Mouse (Mus musculus): ENCODE results near the gene Lce3e. TPM values are rescaled to one million over a fixed set of nuclear protein-coding genes. Genes with fewer than 3 reads are reported as not detected.

Gene Lce3e
- not detected for total RNA-seq (2021)

- DNase-seq = no peak
- intact Hi-C loops (cut with DNase I) = no loop called here
These were observed at the start of gene Lce3e for GRCm38 (mm10) chr3:92966761-92967160. Lce3e (plus strand) TSS chr3:92967061.

DNA sequence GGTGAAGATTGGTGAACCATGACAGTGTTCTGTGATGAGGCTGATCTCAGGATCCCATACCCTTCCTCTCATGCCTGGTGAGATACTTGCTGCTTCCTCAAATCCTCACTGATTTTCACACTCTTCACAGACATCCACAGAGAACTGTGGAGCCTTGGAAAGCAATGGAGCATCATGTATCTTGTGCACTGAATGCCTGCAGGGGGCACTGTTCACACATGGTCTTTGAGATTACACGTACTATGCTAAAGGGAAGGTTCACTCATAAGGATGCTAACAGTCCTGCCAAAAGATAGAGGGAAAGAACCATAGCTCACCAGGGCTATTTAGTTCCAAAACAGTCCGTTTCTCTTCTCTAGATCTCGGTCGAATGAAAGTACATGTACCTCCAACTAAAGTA is 46.5 kb upstream of the Lce3e start:
- intact Hi-C loops (cut with DNase I) = no loop called here
- DNase-seq = peak; percentile 18

GRCm38 (mm10) chr3:92926130-92926529 is 40.7 kb upstream of the Lce3e start, which contains the start of gene Lce3a:
Lce3a (minus strand) TSS chr3:92926230.
- intact Hi-C loops (cut with DNase I) = no loop called here
- DNase-seq = no peak

DNA sequence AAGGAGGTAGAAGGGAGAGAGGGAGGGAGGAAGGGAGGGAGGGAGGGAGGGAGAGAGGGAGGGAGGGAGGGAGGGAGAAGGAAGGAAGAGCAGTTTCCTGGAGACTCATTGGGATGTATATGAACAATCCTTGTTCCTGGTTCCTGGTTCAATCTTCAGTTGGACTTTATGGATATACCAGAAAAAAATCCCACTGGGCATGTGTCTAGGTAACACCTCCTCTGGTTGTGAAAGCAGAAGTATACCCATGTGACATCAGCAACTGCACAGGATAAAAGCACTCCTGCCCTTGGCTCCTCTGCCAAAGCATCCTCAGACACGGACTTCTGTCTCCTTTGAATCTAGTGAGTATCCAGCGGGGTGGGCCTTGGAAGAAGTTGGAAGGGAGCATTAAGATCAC is 34.2 kb upstream of the Lce3e start, which contains the start of gene Lce3b:
Lce3b (plus strand) TSS at position 301 of the 400 bp plus-strand sequence.
- no peak for DNase-seq
- intact Hi-C loops (cut with DNase I) = no loop called here

GRCm38 (mm10) chr3:92944186-92944585 is 22.7 kb upstream of the Lce3e start, which contains the start of gene Lce3c:
Lce3c (plus strand) TSS chr3:92944486.
- intact Hi-C loops (cut with DNase I) = no loop called here
- DNase-seq = no peak

DNA sequence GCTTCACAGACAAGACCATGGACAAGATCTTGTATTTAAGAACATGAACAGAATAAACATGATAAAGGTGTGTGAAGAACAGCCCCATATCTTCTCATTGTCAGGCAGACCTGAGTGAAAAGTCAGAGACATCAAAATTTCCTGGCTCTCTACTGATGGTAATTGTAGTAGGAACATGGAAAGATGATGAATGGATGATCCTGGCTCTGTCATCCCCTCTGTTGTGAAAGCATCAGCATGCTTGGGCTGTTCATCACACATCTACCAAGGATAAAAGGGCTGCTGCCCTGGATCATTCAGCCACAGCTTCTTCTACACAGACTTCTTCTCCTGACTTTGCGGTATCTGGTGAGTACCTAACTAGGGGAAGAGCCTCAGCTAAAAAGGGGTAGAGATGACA is 9.8 kb upstream of the Lce3e start, which contains the start of gene Lce3d:
Lce3d (plus strand) TSS at position 301 of the 400 bp plus-strand sequence.
- no peak for DNase-seq
- intact Hi-C loops (cut with DNase I) = no loop called here

- intact Hi-C loops (cut with DNase I) = no loop called here
- no peak for DNase-seq
These were observed 11.6 kb downstream of the Lce3e start for GRCm38 (mm10) chr3:92978484-92978883.

- no peak for DNase-seq
- intact Hi-C loops (cut with DNase I) = no loop called here
These were observed 25.1 kb downstream of the Lce3e start, which contains the start of gene Lce3f for GRCm38 (mm10) chr3:92991926-92992325. Lce3f (plus strand) TSS chr3:92992226.

- DNase-seq = peak; percentile 79
- intact Hi-C loops (cut with DNase I) = no loop called here
These were observed 31.8 kb downstream of the Lce3e start for GRCm38 (mm10) chr3:92998691-92999090.

- intact Hi-C loops (cut with DNase I) = no loop called here
- no peak for DNase-seq
These were observed 33.8 kb downstream of the Lce3e start for GRCm38 (mm10) chr3:93000621-93001020.

- no peak for DNase-seq
- intact Hi-C loops (cut with DNase I) = no loop called here
These were observed 36.0 kb downstream of the Lce3e start for GRCm38 (mm10) chr3:93002843-93003242.

GRCm38 (mm10) chr3:93014378-93014801 is 47.5 kb downstream of the Lce3e start:
- DNase-seq = peak; percentile 46
- intact Hi-C loops (cut with DNase I) = no loop called here

DNA sequence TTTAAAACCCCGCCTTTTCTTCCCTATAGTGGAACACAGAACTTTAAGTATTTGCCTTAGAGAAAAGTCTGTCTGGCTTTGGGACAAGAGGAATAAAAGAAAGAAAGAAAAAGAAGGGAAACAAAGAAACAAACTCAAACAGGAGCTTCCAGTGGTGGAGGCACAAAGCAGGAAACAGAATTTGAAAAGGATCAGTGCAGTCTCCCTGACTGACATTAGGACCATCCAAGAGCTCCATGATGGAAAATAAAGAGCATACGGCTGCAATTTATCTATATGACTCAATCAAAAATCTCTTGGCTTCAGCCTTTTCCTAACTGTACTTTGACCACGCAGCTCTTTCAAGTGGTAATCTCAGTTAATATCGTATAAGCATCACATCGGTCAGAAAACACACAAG is 48.0 kb downstream of the Lce3e start:
- intact Hi-C loops (cut with DNase I) = no loop called here
- no peak for DNase-seq

- intact Hi-C loops (cut with DNase I) = no loop called here
- no peak for DNase-seq
These were observed 48.7 kb downstream of the Lce3e start, which contains the start of gene Crct1 for GRCm38 (mm10) chr3:93015460-93016104. Crct1 (minus strand) TSS chr3:93015687.

Other genes starting within 250 kb of the Lce3e start
- not detected for gene Lce1f, start 246.7 kb upstream of the Lce3e start, total RNA-seq (2021)
- not detected for gene Gm38119, start 228.0 kb upstream of the Lce3e start, total RNA-seq (2021)
- not detected for gene Lce1g, start 214.7 kb upstream of the Lce3e start, total RNA-seq (2021)
- gene Lce1h, start 202.0 kb upstream of the Lce3e start, total RNA-seq (2021) = not detected
- gene Lce1i, start 188.2 kb upstream of the Lce3e start, total RNA-seq (2021) = not detected
- not detected for gene Lce1j, start 176.5 kb upstream of the Lce3e start, total RNA-seq (2021)
- not detected for gene Lce1k, start 159.2 kb upstream of the Lce3e start, total RNA-seq (2021)
- gene Kprp, start 139.8 kb upstream of the Lce3e start, total RNA-seq (2021) = not detected
- not detected for gene Lce1l, start 115.8 kb upstream of the Lce3e start, total RNA-seq (2021)
- not detected for gene 2310050C09Rik, start 96.8 kb upstream of the Lce3e start, total RNA-seq (2021)
- not detected for gene Lce3a, start 40.8 kb upstream of the Lce3e start, total RNA-seq (2021)
- gene Lce3b, start 34.1 kb upstream of the Lce3e start, total RNA-seq (2021) = not detected
- gene Lce3c, start 22.6 kb upstream of the Lce3e start, total RNA-seq (2021) = not detected
- not detected for gene Lce3d, start 9.7 kb upstream of the Lce3e start, total RNA-seq (2021)
- gene Lce3f, start 25.2 kb downstream of the Lce3e start, total RNA-seq (2021) = not detected
- gene Crct1, start 48.6 kb downstream of the Lce3e start, total RNA-seq (2021) = not detected
- not detected for gene Lce1m, start 52.0 kb downstream of the Lce3e start, total RNA-seq (2021)
- gene Gm4858, start 101.8 kb downstream of the Lce3e start, total RNA-seq (2021) = not detected
- not detected for gene Crnn, start 177.7 kb downstream of the Lce3e start, total RNA-seq (2021)
- not detected for gene Flg2, start 230.2 kb downstream of the Lce3e start, total RNA-seq (2021)